Mouse (Mus musculus): ENCODE results near the gene Aif1l.
A peak's percentile ranks its signal among the peaks of the same experiment; 100 is the strongest.
"Not testable (repeated sequence)": the region's sequence is repeated elsewhere in the genome, so short reads cannot be mapped to it uniquely, and the experiment has no call there.

The Aif1l gene

GRCm38 (mm10) chr2:31950058-31950871 lies at the start of gene Aif1l:
Gene Aif1l (plus strand): TSS chr2:31950139.
- DNase-seq (ENCODE audit: extremely low read depth, low read depth) = no peak

- DNase-seq (ENCODE audit: extremely low read depth, low read depth) = no peak
These were observed 49.0 kb upstream of the Aif1l start for GRCm38 (mm10) chr2:31900932-31901331.

GRCm38 (mm10) chr2:31901659-31902362 lies 48.1 kb upstream of the Aif1l start:
- DNase-seq (ENCODE audit: extremely low read depth, low read depth) = peak; percentile 33

DNA sequence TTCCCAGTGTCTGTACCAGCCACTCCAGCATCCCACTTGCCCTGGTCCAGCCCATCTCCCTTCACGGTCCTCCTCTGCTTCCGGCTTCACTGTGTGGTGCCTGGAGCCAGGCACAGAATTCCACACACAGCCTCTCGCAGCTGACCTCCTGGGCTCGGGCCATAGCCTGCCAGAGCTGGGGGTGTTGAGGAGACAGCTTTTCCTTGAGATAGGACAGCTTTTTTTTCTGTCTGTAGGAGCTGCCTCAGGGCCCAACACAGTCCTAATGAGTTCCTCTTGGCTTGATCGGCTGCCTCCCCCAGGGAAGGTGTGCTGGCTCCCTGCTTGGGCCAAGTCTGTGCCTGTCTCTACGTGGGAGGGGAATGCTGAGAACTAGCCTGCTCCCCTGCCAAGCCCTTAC lies 45.9 kb upstream of the Aif1l start:
- DNase-seq (ENCODE audit: extremely low read depth, low read depth) = no peak

DNA sequence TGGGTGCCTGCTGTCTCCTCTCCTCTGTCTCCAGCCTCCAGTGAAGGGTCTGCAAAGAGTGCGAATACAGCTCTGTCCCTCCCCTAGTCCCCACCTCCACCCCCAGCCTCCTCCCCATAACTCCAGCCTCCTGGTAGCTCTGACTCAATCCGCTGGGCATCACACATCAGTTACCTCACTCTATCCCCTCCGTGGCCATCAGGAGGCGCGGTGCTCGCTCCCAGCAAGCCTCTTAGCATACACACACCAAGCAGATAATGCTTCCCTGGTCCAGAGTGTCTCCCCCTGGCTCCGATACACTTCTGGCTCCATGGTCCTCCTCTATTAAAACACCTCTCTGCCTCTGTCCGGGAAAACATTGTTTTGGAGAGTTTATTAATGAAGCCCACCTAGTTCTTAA lies 45.3 kb upstream of the Aif1l start:
- DNase-seq (ENCODE audit: extremely low read depth, low read depth) = no peak

GRCm38 (mm10) chr2:31905682-31906081 lies 44.3 kb upstream of the Aif1l start:
- no peak for DNase-seq (ENCODE audit: extremely low read depth, low read depth)

DNA sequence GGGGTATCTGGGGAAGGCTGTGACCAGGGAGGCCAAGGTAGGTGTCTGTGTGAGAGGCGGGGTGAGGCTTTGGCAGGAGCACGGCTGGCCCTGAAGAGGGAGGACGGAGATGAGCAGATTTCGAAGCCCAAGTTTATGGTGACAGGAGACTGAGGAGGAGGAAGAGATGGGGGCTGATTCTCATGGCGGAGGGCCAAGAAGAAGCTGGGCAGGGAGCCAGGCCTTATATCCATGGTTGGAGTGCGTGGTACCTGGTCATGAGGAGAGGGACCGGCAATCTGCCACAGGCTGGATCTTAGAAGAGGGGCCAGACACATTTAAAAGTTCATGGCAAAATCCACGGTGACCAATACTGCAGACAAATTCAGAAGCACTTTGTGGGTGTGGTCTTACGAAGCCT lies 43.5 kb upstream of the Aif1l start:
- DNase-seq (ENCODE audit: extremely low read depth, low read depth) = no peak

GRCm38 (mm10) chr2:31912575-31912974 lies 37.4 kb upstream of the Aif1l start:
- no peak for DNase-seq (ENCODE audit: extremely low read depth, low read depth)

DNA sequence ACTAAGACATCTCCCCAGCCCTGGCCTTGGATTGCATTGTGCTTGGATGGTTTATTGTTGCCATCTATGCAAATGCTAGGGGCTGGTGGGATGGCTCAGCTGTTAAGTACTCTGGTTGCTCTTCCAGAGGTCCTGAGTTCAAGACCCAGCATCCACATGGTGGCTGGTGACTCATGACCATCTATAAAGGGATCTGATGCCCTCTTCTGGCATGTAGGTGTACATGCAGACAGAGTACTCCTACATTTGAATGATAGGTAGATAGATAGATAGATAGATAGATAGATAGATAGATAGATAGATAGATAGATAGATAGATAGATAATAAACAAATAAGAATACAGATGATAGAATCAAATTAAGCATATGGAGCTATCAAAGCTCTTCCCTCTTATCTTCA lies 35.7 kb upstream of the Aif1l start:
- DNase-seq (ENCODE audit: extremely low read depth, low read depth) = not testable (repeated sequence)

DNA sequence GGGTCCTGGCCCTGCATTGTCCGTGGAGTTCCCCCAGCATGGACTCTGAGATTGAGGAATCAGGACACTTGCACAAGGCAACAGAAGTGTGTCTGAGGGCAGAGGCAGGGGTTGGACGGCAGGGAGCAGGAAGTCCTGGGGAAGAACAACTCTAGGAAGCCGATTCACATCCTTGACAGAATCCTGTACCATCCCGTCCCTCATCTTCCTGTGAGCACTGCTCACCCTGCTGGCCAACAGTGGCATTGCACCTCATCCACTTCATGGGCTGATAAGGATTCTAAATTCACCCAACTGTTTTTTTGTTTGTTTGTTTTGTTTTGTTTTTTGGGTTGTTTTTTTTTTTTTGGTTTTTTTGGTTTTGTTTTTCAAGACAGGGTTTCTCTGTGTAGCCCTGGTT lies 34.8 kb upstream of the Aif1l start:
- DNase-seq (ENCODE audit: extremely low read depth, low read depth) = peak; percentile 39

DNA sequence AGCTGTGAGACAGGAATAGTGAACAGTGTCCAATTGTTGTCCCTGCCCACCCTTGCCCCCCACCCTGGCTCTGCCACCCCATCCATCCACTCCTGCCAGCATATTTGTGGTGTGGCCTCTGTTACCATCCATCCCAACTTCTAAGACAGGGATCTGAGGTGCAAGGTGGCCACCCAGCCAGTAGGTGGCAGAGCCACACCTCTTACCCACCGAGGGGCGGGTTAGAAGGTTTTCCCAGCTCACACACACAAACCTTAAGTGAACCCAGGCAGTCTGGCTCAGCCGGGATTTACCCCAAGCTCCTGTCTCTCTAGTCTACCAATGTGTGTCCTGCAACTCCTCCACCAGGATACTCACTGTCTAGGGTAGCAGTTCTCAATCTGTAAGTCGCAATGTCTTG lies 32.3 kb upstream of the Aif1l start:
- DNase-seq (ENCODE audit: extremely low read depth, low read depth) = peak; percentile 10

DNA sequence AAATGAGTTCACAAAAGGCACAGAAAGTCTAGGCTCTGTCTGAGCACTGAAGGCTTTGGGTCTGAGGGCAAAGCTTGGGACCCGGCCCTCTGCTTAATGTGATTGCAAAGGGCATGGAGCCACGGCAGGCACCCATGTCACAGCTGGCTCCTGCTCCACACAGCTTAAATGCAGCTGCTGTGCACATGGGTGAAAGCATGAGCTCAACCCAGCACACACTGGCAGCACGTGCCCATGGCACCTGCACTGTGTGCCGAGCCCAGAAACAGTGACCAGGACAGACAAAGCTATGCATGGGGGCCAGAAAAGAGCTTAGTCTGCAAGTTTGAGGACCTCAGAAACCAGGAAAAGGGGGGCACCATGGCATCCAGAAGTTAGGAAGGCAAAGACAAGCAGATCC lies 26.3 kb upstream of the Aif1l start:
- no peak for DNase-seq (ENCODE audit: extremely low read depth, low read depth)

DNA sequence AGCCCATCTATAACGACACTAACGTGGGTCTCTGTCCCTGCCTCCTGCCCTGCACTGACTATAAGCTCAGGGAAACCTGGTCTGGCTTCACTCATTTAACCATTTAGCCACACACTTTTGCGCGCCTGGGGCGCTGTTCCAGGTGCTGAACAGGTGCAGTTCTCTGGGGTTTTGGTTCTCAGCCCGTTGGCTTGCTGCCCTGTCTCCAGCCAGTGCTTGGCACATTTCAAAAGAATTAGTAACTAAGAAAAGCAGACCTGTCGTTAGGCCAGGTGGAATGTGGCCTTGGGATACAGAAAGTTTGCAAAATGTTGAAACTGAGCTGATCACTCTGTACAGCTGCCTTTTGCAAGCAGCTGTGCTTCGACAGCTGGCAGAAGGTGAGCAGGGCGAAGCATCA lies 25.1 kb upstream of the Aif1l start:
- no peak for DNase-seq (ENCODE audit: extremely low read depth, low read depth)

GRCm38 (mm10) chr2:31925936-31926335 lies 24.0 kb upstream of the Aif1l start:
- no peak for DNase-seq (ENCODE audit: extremely low read depth, low read depth)

- no peak for DNase-seq (ENCODE audit: extremely low read depth, low read depth)
These were observed 20.3 kb upstream of the Aif1l start for GRCm38 (mm10) chr2:31929664-31930063.

- DNase-seq (ENCODE audit: extremely low read depth, low read depth) = no peak
These were observed 15.4 kb upstream of the Aif1l start for GRCm38 (mm10) chr2:31934551-31934950.

DNA sequence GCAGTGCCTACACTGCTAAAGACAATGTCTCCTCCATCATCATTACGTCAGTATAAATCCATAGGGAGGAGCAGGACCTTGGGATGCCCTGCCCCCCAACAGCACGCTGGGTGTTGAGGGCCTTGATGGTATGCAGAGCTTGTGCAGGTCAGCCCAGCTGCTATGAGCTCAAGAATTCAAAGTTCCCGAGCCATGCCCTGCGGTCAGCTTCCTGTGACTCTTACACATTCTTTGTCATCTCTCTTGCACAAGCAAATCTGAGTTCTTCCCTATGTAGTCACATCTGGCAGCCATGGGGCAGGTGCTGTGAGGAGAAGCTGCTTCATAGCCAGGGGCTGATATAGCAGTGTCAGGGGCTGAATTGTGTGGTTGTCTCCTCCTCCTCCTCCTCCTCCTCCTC lies 14.9 kb upstream of the Aif1l start:
- no peak for DNase-seq (ENCODE audit: extremely low read depth, low read depth)

DNA sequence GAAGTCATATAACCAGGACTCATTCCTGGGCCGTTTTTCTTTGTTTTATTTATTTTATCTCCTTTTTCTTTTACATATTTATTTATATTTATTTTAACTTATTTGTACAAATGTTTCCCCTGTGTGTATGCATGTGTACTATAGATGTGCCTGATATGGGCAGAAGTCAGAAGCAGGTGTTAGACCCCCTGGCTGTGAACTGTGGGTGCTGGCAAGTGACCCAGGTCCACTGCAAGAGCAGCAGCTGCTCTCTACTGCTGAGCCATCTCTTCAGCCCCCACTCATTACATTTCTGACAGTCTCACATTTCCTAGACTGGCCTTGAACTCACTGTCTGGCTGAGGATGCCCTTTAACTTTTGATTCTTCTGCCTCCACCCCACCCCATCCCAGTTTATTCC lies 11.6 kb upstream of the Aif1l start:
- DNase-seq (ENCODE audit: extremely low read depth, low read depth) = no peak

DNA sequence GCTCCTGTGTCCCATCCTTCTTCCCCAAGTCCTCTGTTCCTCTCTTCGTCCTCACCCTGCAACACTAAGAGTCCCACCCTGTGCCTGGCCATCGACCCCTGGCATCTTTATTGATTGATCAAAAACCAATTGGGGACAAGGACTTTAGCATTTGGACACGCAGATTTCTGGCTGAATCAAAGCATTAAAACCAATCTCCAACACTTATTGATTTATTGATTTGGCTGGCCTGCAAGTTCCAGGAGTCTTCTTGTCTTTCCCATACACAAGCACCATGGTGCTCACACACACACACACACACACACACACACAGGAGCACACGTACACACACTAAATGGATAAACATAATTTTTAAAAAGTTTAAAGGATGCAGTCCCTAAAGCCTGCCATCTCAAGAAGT lies 6.9 kb upstream of the Aif1l start:
- no peak for DNase-seq (ENCODE audit: extremely low read depth, low read depth)

GRCm38 (mm10) chr2:31945580-31945979 lies 4.4 kb upstream of the Aif1l start:
- no peak for DNase-seq (ENCODE audit: extremely low read depth, low read depth)

DNA sequence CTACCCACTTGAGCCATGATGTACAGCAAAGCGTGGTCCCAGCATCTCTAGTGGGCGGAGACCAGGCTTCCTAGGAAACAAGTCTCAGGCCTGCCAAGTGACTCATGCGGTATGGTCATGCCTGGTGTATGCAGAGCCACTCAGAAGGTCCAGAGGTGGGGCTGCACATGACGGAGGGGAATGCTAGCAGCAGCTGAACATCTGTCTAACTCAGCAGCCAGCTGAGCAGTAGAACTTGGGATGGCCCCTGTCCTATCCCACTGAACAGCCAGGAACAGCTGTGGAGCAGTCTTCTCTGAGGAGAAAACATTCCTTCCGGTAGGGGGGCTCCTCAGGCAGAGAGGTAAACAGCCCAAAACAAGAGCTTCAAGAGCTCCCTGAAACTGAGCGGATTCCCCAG lies 1.5 kb upstream of the Aif1l start:
- no peak for DNase-seq (ENCODE audit: extremely low read depth, low read depth)

DNA sequence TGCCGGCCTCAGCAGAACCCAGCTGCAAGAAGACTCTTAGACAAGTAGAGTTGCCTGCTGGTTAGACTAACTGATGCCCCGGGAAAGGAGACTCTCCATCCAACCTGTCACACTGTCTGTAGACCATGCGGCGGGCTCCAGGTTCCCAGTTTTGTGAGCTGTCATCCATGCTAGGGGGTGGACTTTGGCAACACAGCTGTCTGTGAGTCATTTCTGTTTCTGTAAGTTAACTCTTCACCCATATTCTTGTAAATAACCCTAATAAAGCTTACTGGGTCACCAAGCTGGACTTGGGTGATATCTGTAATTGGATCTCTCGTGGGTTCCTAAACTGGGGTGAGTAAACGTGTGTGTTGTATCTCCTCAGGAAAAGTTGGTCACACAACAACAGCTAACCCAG lies 1.1 kb upstream of the Aif1l start:
- no peak for DNase-seq (ENCODE audit: extremely low read depth, low read depth)

DNA sequence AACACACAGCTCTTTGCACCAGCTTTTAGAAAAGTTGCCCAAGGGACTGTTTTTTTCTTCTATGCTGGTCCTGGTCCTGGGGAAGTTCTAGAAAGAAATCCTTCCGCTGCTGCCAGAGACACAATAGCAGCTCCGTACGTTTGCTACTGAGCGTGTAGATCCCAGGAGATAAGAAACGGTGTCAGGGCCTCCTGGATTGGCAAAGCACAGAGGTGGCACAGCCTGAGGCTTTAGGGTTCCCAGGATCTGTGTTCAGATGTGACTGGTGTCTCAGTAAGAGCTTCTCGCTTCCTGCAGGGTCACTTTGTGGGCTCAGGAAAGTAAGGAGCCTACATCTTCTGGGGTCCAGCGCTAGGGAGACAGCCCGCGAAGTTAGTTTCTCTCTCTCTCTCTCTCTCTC lies 1.0 kb downstream of the Aif1l start:
- no peak for DNase-seq (ENCODE audit: extremely low read depth, low read depth)

Data from MEL-GATA-1-ER (cell line).